Mouse (Mus musculus): Measurements from ENCODE around the gene Edn1. TPM values are rescaled to one million over a fixed set of nuclear protein-coding genes. Genes with fewer than 3 reads are reported as not detected.

The Edn1 gene
- polyA plus RNA-seq, 1 experiment from 2014 or later: 1.9 TPM

GRCm38 (mm10) chr13:42300567-42300966 lies 709 bp upstream of the Edn1 start:
- H3K27ac ChIP-seq (replicated peaks): no peak overlapping the region
- H3K4me1 ChIP-seq (replicated peaks): peaks cover 20% of the 10 kb centered on the region
- H3K36me3 ChIP-seq: no peaks in the 10 kb centered on the region
- no peaks in the 10 kb centered on the region for H3K9me3 ChIP-seq
- peak overlapping the region; percentile 41 for H3K4me3 ChIP-seq
- WGBS: 3% methylated on average over 11 of the region's 11 CpGs
- ATAC-seq (ENCODE audit: low FRiP score, low read depth): no peak
- peaks cover 19% of the 10 kb centered on the region for H3K27me3 ChIP-seq
- peak overlapping the region; percentile 69 for H3K4me2 ChIP-seq
- no peak overlapping the region for H3K9ac ChIP-seq

GRCm38 (mm10) chr13:42301961-42302861 lies 935 bp downstream of the Edn1 start:
- 7% methylated on average over 27 of the region's 27 CpGs for WGBS
- Histone ChIP-seq H3K4me2 (peak overlapping the region; percentile 69), H3K27ac (replicated peaks) (no peak overlapping the region), H3K9me3 (no peaks in the 10 kb centered on the region), H3K4me3 (peak overlapping the region; percentile 41), H3K9ac (0 out of 2 replicates have a peak overlapping the region, but pooled peaks have one; percentile 33), H3K4me1 (replicated peaks) (peaks cover 20% of the 10 kb centered on the region), H3K36me3 (no peaks in the 10 kb centered on the region), H3K27me3 (peaks cover 19% of the 10 kb centered on the region)
- no peak for ATAC-seq (ENCODE audit: low FRiP score, low read depth)

- 38% methylated on average over 11 of the region's 11 CpGs for WGBS
- H3K27me3 ChIP-seq: peaks cover 19% of the 10 kb centered on the region
- no peak for ATAC-seq (ENCODE audit: low FRiP score, low read depth)
These were observed 2.1 kb downstream of the Edn1 start for GRCm38 (mm10) chr13:42303180-42303929.

GRCm38 (mm10) chr13:42304139-42304538 lies 2.9 kb downstream of the Edn1 start:
- no peak overlapping the region for H3K27ac ChIP-seq (replicated peaks)
- H3K27me3 ChIP-seq: peaks cover 19% of the 10 kb centered on the region
- H3K4me1 ChIP-seq (replicated peaks): peaks cover 20% of the 10 kb centered on the region
- no peaks in the 10 kb centered on the region for H3K9me3 ChIP-seq
- no peak overlapping the region for H3K9ac ChIP-seq
- no peak overlapping the region for H3K4me2 ChIP-seq
- H3K4me3 ChIP-seq: no peak overlapping the region
- WGBS: 82% methylated on average over 8 of the region's 8 CpGs
- no peak for ATAC-seq (ENCODE audit: low FRiP score, low read depth)
- no peaks in the 10 kb centered on the region for H3K36me3 ChIP-seq

More at GRCm38 (mm10) chr13:42303180-42303929, 2.1 kb downstream of the Edn1 start:
- no peaks in the 10 kb centered on the region for H3K9me3 ChIP-seq
- peak overlapping the region; percentile 69 for H3K4me2 ChIP-seq
- H3K27ac ChIP-seq (replicated peaks): no peak overlapping the region
- H3K4me3 ChIP-seq: no peak overlapping the region
- peaks cover 20% of the 10 kb centered on the region for H3K4me1 ChIP-seq (replicated peaks)
- no peak overlapping the region for H3K9ac ChIP-seq
- no peaks in the 10 kb centered on the region for H3K36me3 ChIP-seq

- Histone ChIP-seq H3K27me3 (peaks cover 18% of the 10 kb centered on the region), H3K9ac (no peak overlapping the region), H3K27ac (replicated peaks) (no peak overlapping the region), H3K36me3 (no peaks in the 10 kb centered on the region), H3K4me2 (no peak overlapping the region), H3K9me3 (no peaks in the 10 kb centered on the region), H3K4me1 (replicated peaks) (peaks cover 6% of the 10 kb centered on the region), H3K4me3 (no peak overlapping the region)
- no peak for ATAC-seq (ENCODE audit: low FRiP score, low read depth)
- 80% methylated on average over 14 of the region's 14 CpGs for WGBS
These were observed 5.9 kb downstream of the Edn1 start for GRCm38 (mm10) chr13:42306870-42307800.

- Histone ChIP-seq H3K4me2 (no peak overlapping the region), H3K27me3 (peaks cover 6% of the 10 kb centered on the region), H3K9ac (no peak overlapping the region), H3K27ac (replicated peaks) (no peak overlapping the region), H3K4me3 (no peak overlapping the region), H3K4me1 (replicated peaks) (no peaks in the 10 kb centered on the region), H3K36me3 (no peaks in the 10 kb centered on the region), H3K9me3 (no peaks in the 10 kb centered on the region)
- no peak for ATAC-seq (ENCODE audit: low FRiP score, low read depth)
- WGBS: 78% methylated on average over 16 of the region's 16 CpGs
These were observed 7.3 kb downstream of the Edn1 start for GRCm38 (mm10) chr13:42308368-42309103.

- WGBS: 37% methylated on average over 11 of the region's 11 CpGs
- no peak for ATAC-seq (ENCODE audit: low FRiP score, low read depth)
- no peaks in the 10 kb centered on the region for H3K27me3 ChIP-seq
These were observed 8.5 kb downstream of the Edn1 start for GRCm38 (mm10) chr13:42309804-42310203.

GRCm38 (mm10) chr13:42315628-42316027 lies 14.4 kb downstream of the Edn1 start:
- Histone ChIP-seq H3K4me2 (no peak overlapping the region), H3K9me3 (no peaks in the 10 kb centered on the region), H3K27me3 (no peaks in the 10 kb centered on the region), H3K27ac (replicated peaks) (no peak overlapping the region), H3K4me1 (replicated peaks) (no peaks in the 10 kb centered on the region), H3K4me3 (no peak overlapping the region), H3K36me3 (no peaks in the 10 kb centered on the region), H3K9ac (no peak overlapping the region)
- WGBS: 68% methylated on average over 1 of the region's 1 CpGs
- no peak for ATAC-seq (ENCODE audit: low FRiP score, low read depth)

More at GRCm38 (mm10) chr13:42309804-42310203, 8.5 kb downstream of the Edn1 start:
- no peaks in the 10 kb centered on the region for H3K9me3 ChIP-seq
- 0 out of 2 replicates have a peak overlapping the region, but pooled peaks have one; percentile 17 for H3K4me2 ChIP-seq
- H3K4me3 ChIP-seq: no peak overlapping the region
- H3K4me1 ChIP-seq (replicated peaks): no peaks in the 10 kb centered on the region
- no peak overlapping the region for H3K27ac ChIP-seq (replicated peaks)
- no peaks in the 10 kb centered on the region for H3K36me3 ChIP-seq
- H3K9ac ChIP-seq: no peak overlapping the region

GRCm38 (mm10) chr13:42317808-42318207 lies 16.5 kb downstream of the Edn1 start:
- H3K36me3 ChIP-seq: no peaks in the 10 kb centered on the region
- H3K27ac ChIP-seq (replicated peaks): no peak overlapping the region
- WGBS: 89% methylated on average over 4 of the region's 4 CpGs
- H3K4me2 ChIP-seq: no peak overlapping the region
- no peak overlapping the region for H3K4me3 ChIP-seq
- no peak for ATAC-seq (ENCODE audit: low FRiP score, low read depth)
- H3K9ac ChIP-seq: no peak overlapping the region
- no peaks in the 10 kb centered on the region for H3K27me3 ChIP-seq
- H3K4me1 ChIP-seq (replicated peaks): no peaks in the 10 kb centered on the region
- no peaks in the 10 kb centered on the region for H3K9me3 ChIP-seq

GRCm38 (mm10) chr13:42328576-42328975 lies 27.3 kb downstream of the Edn1 start:
- H3K4me3 ChIP-seq: no peak overlapping the region
- no peak for ATAC-seq (ENCODE audit: low FRiP score, low read depth)
- no peak overlapping the region for H3K4me2 ChIP-seq
- H3K36me3 ChIP-seq: no peaks in the 10 kb centered on the region
- no peaks in the 10 kb centered on the region for H3K9me3 ChIP-seq
- 88% methylated on average over 2 of the region's 2 CpGs for WGBS
- no peaks in the 10 kb centered on the region for H3K27me3 ChIP-seq
- no peak overlapping the region for H3K9ac ChIP-seq
- H3K27ac ChIP-seq (replicated peaks): no peak overlapping the region
- no peaks in the 10 kb centered on the region for H3K4me1 ChIP-seq (replicated peaks)

GRCm38 (mm10) chr13:42331104-42331503 lies 29.8 kb downstream of the Edn1 start:
- Histone ChIP-seq H3K4me2 (no peak overlapping the region), H3K27me3 (no peaks in the 10 kb centered on the region), H3K4me1 (replicated peaks) (no peaks in the 10 kb centered on the region), H3K9ac (no peak overlapping the region), H3K27ac (replicated peaks) (no peak overlapping the region), H3K4me3 (no peak overlapping the region), H3K36me3 (no peaks in the 10 kb centered on the region), H3K9me3 (no peaks in the 10 kb centered on the region)
- ATAC-seq (ENCODE audit: low FRiP score, low read depth): no peak
- 91% methylated on average over 2 of the region's 2 CpGs for WGBS

Measured in hindbrain, embryonic 15.5 days (tissue).